Mouse (Mus musculus) MEL (cell line): ENCODE data around the gene Tdrd3. TPM values are rescaled to one million over a fixed set of nuclear protein-coding genes. Genes with fewer than 3 reads are reported as not detected.

ENCODE experiments used
- DNase-seq: peaks from one replicate; pipeline ENCODE4 v3.0.0; 2011; ENCODE audit warnings: low read depth, low spot score
- H3K27ac ChIP-seq: 2 replicates; pipeline ENCODE4 v1.5.1; 2012; ENCODE audit warnings: low read depth, mild to moderate bottlenecking, control low read depth, low read length, moderate library complexity; ENCODE audit not compliant: control insufficient read depth
- H3K27me3 ChIP-seq, 2 experiments: fragments of 150-350 bp in 1 of 2; sonication (generic) in 1 of 2; 2 replicates each; pipeline ENCODE4 v1.6.1; 2012; ENCODE audit warnings: low read length in 2 of 2, mild to moderate bottlenecking in 2 of 2, improper control_type of control experiment in 1 of 2, moderate library complexity in 1 of 2; ENCODE audit not compliant: insufficient read depth in 2 of 2, control insufficient read depth in 1 of 2
- H3K36me3 ChIP-seq, 2 experiments: 2 replicates each; pipeline ENCODE4 v1.6.1; 2012 to 2014; ENCODE audit warnings: low read length in 2 of 2, improper control_type of control experiment in 1 of 2, inconsistent platforms in 1 of 2, mild to moderate bottlenecking in 1 of 2; ENCODE audit not compliant: insufficient read depth in 2 of 2, control insufficient read depth in 1 of 2
- H3K4me1 ChIP-seq, 2 experiments: fragments of 150-350 bp in 1 of 2; sonication (generic) in 1 of 2; 2 replicates each; pipeline ENCODE4 v1.6.1; 2012; ENCODE audit warnings: low read length in 2 of 2, improper control_type of control experiment in 1 of 2, mild to moderate bottlenecking in 1 of 2; ENCODE audit not compliant: insufficient read depth in 2 of 2, control insufficient read depth in 1 of 2
- H3K4me3 ChIP-seq, 2 experiments: fragments of 150-350 bp in 1 of 2; sonication (generic) in 1 of 2; 2 replicates each; pipeline ENCODE4 v1.5.1; 2012; ENCODE audit warnings: low read depth in 2 of 2, low read length in 2 of 2, mild to moderate bottlenecking in 2 of 2, moderate library complexity in 2 of 2, control low read depth in 1 of 2, improper control_type of control experiment in 1 of 2; ENCODE audit not compliant: control insufficient read depth in 1 of 2, insufficient read depth in 1 of 2
- H3K79me2 ChIP-seq: 2 replicates; pipeline ENCODE4 v1.6.1; 2012; ENCODE audit warnings: mild to moderate bottlenecking, low read length, moderate library complexity; ENCODE audit not compliant: control insufficient read depth, poor library complexity, insufficient read depth
- H3K9ac ChIP-seq: 2 replicates; pipeline ENCODE4 v1.6.1; 2012; ENCODE audit warnings: low read depth, mild to moderate bottlenecking, control low read depth, low read length, moderate library complexity; ENCODE audit not compliant: control insufficient read depth, poor library complexity, severe bottlenecking
- H3K9me3 ChIP-seq: fragments of 150-350 bp; sonication (generic); replicated peaks from 2 replicates; pipeline ENCODE4 v1.6.1; 2012; ENCODE audit warnings: mild to moderate bottlenecking, low read length, improper control_type of control experiment, moderate library complexity; ENCODE audit not compliant: insufficient read depth
- EP300 ChIP-seq, 2 experiments: IDR thresholded peaks; 2 replicates each; pipeline ENCODE4 v1.6.1; 2011; ENCODE audit warnings: improper control_type of control experiment in 2 of 2, low read length in 2 of 2, low read depth in 1 of 2, mild to moderate bottlenecking in 1 of 2
- ETS1 ChIP-seq: IDR thresholded peaks from 2 replicates; pipeline ENCODE4 v1.6.1; 2012; ENCODE audit warnings: low read depth, mild to moderate bottlenecking, inconsistent platforms, low read length, improper control_type of control experiment, moderate library complexity
- GATA1 ChIP-seq: IDR thresholded peaks from 2 replicates; pipeline ENCODE4 v1.6.1; 2011; ENCODE audit warnings: low read depth, low read length, improper control_type of control experiment
- HCFC1 ChIP-seq: IDR thresholded peaks from 2 replicates; pipeline ENCODE4 v1.6.1; 2012; ENCODE audit warnings: low read depth, mild to moderate bottlenecking, inconsistent platforms, low read length, improper control_type of control experiment, moderate library complexity
- MAFK ChIP-seq: IDR thresholded peaks from 2 replicates; pipeline ENCODE4 v1.6.1; 2011; ENCODE audit warnings: low read depth, mild to moderate bottlenecking, low read length, improper control_type of control experiment, borderline replicate concordance
- SIN3A ChIP-seq: IDR thresholded peaks from 2 replicates; pipeline ENCODE4 v1.6.1; 2012; ENCODE audit warnings: low read length, improper control_type of control experiment, inconsistent platforms
- TAL1 ChIP-seq: IDR thresholded peaks from 2 replicates; pipeline ENCODE4 v1.6.1; 2012; ENCODE audit warnings: mild to moderate bottlenecking, inconsistent platforms, low read length, moderate library complexity, mixed read lengths
- TCF12 ChIP-seq: IDR thresholded peaks from 2 replicates; pipeline ENCODE4 v1.6.1; 2014; ENCODE audit warnings: low read depth, mild to moderate bottlenecking, inconsistent platforms, low read length, improper control_type of control experiment, moderate library complexity
- UBTF ChIP-seq: IDR thresholded peaks from 2 replicates; pipeline ENCODE4 v1.6.1; 2012; ENCODE audit warnings: low read depth, mild to moderate bottlenecking, inconsistent platforms, low read length, improper control_type of control experiment, moderate library complexity, borderline replicate concordance; ENCODE audit not compliant: insufficient read depth
- ZNF384 ChIP-seq: IDR thresholded peaks from 2 replicates; pipeline ENCODE4 v1.6.1; 2012; ENCODE audit warnings: low read depth, mild to moderate bottlenecking, inconsistent platforms, low read length, improper control_type of control experiment
- polyA plus RNA-seq, 2 experiments: library from polyadenylated mRNA; stranded (reverse) in 1 of 2; unstranded in 1 of 2; fragments of >175 nt in 1 of 2; fragments of >200 nt in 1 of 2; gene quantifications; 2 replicates each; pipeline versions ENCODE4 v1.2.1 to v1.2.4; 2012; ENCODE audit warnings: low replicate concordance in 2 of 2, low read depth in 1 of 2; ENCODE audit not compliant: insufficient read length in 2 of 2, insufficient read depth in 1 of 2, missing spikeins in 1 of 2
- total RNA-seq: library from RNA; depleted of rRNA; stranded (reverse); fragments of 300-350 nt; gene quantifications from 2 replicates; pipeline ENCODE4 v1.2.3, GENCODE M21; 2012

Tdrd3 gene
- total and polyA plus RNA-seq, 3 experiments = 22.5 to 22.6 TPM; not detected in 1

DNA sequence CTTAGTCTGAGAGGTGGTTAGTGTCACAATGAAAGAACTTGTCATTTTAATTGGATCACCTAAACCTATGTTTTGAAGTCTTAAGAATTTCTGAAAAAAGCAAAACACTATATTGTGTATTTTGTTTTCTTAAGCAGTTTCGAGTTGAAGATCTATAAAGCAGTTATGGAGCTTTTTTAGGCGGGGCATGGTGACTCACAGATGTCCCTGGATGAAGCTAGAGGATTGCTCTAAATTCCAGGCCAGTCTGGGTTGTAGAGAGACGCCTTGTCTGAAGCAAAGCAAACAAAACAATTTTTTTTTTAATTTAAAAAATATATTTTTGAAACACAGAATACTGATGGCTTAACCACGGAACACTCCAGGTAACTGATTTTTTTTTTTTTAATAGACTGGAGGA lies 4.1 kb downstream of the Tdrd3 start:
- Histone ChIP-seq H3K36me3 (peaks cover 2 to 53% of the 10 kb centered on the region in 2 experiments), H3K27me3 (no peaks in the 10 kb centered on the region), H3K9me3 (no peaks in the 10 kb centered on the region), H3K27ac (peak overlapping the region; percentile 70), H3K9ac (no peak overlapping the region; the same call in 1 of the 2 replicates), H3K4me1 (peaks cover 19 to 26% of the 10 kb centered on the region in 2 experiments), H3K79me2 (peaks cover 66% of the 10 kb centered on the region), H3K4me3 (no peak overlapping the region)
- DNase-seq = peak; percentile 39
- TF ChIP-seq ZNF384 (0 out of 2 replicates have a peak, but pooled peaks have one; percentile 18), UBTF (no peak)

DNA sequence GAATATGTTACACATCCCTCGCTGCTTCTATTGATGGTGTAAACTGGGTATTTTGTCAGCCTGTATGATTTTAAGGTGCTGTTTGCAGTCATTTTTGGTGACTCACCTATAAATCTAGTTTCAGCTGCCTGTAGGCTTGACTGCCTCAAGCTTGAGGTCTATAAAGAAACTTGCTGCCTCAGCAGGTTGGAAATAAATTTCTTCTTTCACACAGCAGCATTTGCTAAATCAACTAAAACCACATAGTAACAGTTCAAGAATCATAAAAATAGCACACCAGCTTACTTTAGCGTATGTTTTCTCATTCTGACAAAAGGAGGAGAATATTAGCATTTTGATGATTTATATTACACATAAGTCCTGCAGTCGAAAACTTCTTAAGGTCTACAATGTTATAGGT lies 6.0 kb downstream of the Tdrd3 start:
- H3K9ac ChIP-seq = no peak overlapping the region
- H3K27me3 ChIP-seq = no peaks in the 10 kb centered on the region
- no peak overlapping the region for H3K4me3 ChIP-seq
- peaks cover 64% of the 10 kb centered on the region for H3K79me2 ChIP-seq
- no peak for DNase-seq
- peaks cover 31 to 40% of the 10 kb centered on the region in 2 experiments for H3K4me1 ChIP-seq
- H3K36me3 ChIP-seq = peaks cover 2 to 66% of the 10 kb centered on the region in 2 experiments
- TF ChIP-seq MAFK (peak; percentile 54; the same call in 1 of the 2 replicates), SIN3A (no peak)
- no peaks in the 10 kb centered on the region for H3K9me3 ChIP-seq
- no peak overlapping the region for H3K27ac ChIP-seq

DNA sequence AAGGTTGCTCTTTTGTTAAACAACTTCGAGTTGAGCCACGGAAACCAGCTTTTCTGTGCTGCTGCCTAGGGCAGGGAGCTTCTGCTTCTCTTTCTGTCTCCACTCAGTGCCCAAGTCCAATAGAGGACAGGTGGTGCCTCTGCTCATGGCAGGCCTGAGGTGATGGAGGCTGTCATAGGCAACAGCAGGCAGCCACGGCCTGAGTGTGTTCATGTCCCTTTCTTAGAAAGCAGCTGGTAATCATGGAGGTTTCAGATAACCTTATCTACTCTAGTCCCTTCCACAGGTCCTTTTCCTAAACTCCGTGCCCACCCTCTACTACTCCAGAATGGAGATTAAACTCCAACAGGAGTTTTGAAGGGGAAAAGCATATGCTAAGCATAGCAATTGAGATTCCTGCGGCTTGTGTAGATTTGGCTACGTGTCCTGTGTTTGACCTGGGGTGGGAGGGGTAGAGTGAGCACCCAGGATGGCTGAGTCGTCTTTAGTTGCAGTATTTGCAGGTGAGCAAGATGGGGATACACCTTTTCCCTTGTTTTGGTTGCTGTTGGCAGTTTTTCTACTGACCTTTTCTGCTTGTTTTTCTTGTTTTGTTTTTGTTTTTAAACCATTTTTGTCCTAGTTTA lies 10.0 kb downstream of the Tdrd3 start:
- Histone ChIP-seq H3K79me2 (peaks cover 55% of the 10 kb centered on the region), H3K27me3 (no peaks in the 10 kb centered on the region), H3K9ac (no peak overlapping the region), H3K9me3 (no peaks in the 10 kb centered on the region), H3K4me3 (no peak overlapping the region), H3K27ac (peak overlapping the region; percentile 17; the same call in 1 of the 2 replicates), H3K36me3 (peaks cover 4 to 45% of the 10 kb centered on the region in 2 experiments), H3K4me1 (peaks cover 22 to 25% of the 10 kb centered on the region in 2 experiments)
- peak; percentile 47 for DNase-seq
- peak; percentile 59 for TF ChIP-seq TCF12
- TF ChIP-seq EP300 (IDR thresholded peaks at IDR 0.05; ENCODE audit: low read depth in 1 of 2, low read length in 2 of 2) = peak; percentile 14 to 48; a peak in 3 of 4 replicates
- TF ChIP-seq TAL1 = peak; percentile 40; the same call in 1 of the 2 replicates
- peak; percentile 66 for TF ChIP-seq GATA1
- no peak for TF ChIP-seq SIN3A
- TF ChIP-seq ETS1 = peak; percentile 61
- TF ChIP-seq HCFC1 = no peak
